Mouse (Mus musculus) kidney, embryonic 16.5 days (tissue): ENCODE results near the gene Brms1l. TPM values are rescaled to one million over a fixed set of nuclear protein-coding genes. Genes with fewer than 3 reads are reported as not detected.

ENCODE experiments used
- ATAC-seq: fragments of 200-750 bp; cut with Nextera tagmentation; 2 replicates; pipeline ENCODE4 v1.8.0; 2017; ENCODE audit warnings: moderate TSS enrichment; ENCODE audit not compliant: low FRiP score, low TSS enrichment
- H3K27ac ChIP-seq: fragments of 300-500 bp; sonication (generic); 2 replicates; pipeline ENCODE4 v1.5.1; 2014; ENCODE audit warnings: low read length
- H3K27me3 ChIP-seq: fragments of 300-500 bp; sonication (generic); 2 replicates; pipeline ENCODE4 v1.6.1; 2014; ENCODE audit warnings: low read length, control low read depth, mixed read lengths; ENCODE audit not compliant: insufficient read depth
- H3K36me3 ChIP-seq: fragments of 300-500 bp; sonication (generic); 2 replicates; pipeline ENCODE4 v1.6.1; 2014; ENCODE audit warnings: low read length, control low read depth, mixed read lengths; ENCODE audit not compliant: insufficient read depth
- H3K4me1 ChIP-seq: fragments of 300-500 bp; sonication (generic); 2 replicates; pipeline ENCODE4 v1.6.1; 2014; ENCODE audit warnings: low read length, control low read depth, mixed read lengths; ENCODE audit not compliant: insufficient read depth
- H3K4me2 ChIP-seq: fragments of 300-500 bp; sonication (generic); replicated peaks from 2 replicates; pipeline ENCODE4 v1.6.1; 2014; ENCODE audit warnings: low read depth, low read length
- H3K4me3 ChIP-seq: fragments of 300-500 bp; sonication (generic); 2 replicates; pipeline ENCODE4 v1.5.1; 2014; ENCODE audit warnings: mild to moderate bottlenecking, low read length
- H3K9ac ChIP-seq: fragments of 300-500 bp; sonication (generic); replicated peaks from 2 replicates; pipeline ENCODE4 v1.6.1; 2014; ENCODE audit warnings: low read length
- H3K9me3 ChIP-seq: fragments of 300-500 bp; sonication (generic); 2 replicates; pipeline ENCODE4 v1.6.1; 2016; ENCODE audit warnings: low read length, control low read depth
- WGBS: fragments of 180-500 bp; shearing (Covaris S2); extraction: QIAGEN DNeasy Blood & Tissue Kit; methylation state at CpG from one replicate; pipeline ENCODE4 v1.1.7; 2014; 5-methylcytosine and 5-hydroxymethylcytosine counted together
- microRNA-seq: library from miRNA; unstranded; fragments of <30 nt; microRNA quantifications from one replicate; pipeline ENCODE4, GENCODE M21; 2016
- polyA plus RNA-seq: library from polyadenylated mRNA; unstranded; fragments of >200 nt; fragmentation: Nextera tagmentation; extraction: Ambion mirVana; gene quantifications from 2 replicates; pipeline ENCODE4 v1.2.1, GENCODE M21; 2015

Brms1l gene
- polyA plus RNA-seq, 1 experiment from 2014 or later = 40.1 TPM

- no peaks in the 10 kb centered on the region for H3K4me1 ChIP-seq
- no peak for ATAC-seq
- 77% methylated on average over 8 of the region's 8 CpGs for WGBS
Measured at GRCm38 (mm10) chr12:55916250-55916649, 80.1 kb downstream of the Brms1l start.

DNA sequence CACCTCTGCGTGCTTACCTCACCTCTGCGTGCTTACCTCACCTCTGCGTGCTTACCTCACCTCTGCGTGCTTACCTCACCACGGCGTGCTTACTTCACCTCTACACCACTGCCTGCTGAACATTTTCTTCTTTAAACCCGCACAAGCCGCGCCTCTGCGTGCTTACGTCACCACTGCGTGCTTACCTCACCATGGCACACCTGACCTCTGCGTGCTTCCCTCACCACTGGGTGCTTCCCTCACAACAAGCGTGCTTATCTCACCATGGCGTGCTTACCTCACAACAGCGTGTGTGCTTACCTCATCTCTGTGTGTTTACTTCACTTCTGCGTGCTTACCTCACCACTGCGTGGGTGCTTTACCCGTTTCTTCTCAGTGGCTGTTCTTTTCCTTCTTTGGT lies 80.9 kb downstream of the Brms1l start:
- Histone ChIP-seq H3K27me3 (no peaks in the 10 kb centered on the region), H3K9me3 (no peaks in the 10 kb centered on the region), H3K9ac (no peak overlapping the region), H3K27ac (no peak overlapping the region), H3K36me3 (no peaks in the 10 kb centered on the region), H3K4me1 (no peaks in the 10 kb centered on the region), H3K4me2 (no peak overlapping the region), H3K4me3 (no peak overlapping the region)
- WGBS = 90% methylated on average over 19 of the region's 19 CpGs
- ATAC-seq = no peak

More at GRCm38 (mm10) chr12:55916250-55916649, 80.1 kb downstream of the Brms1l start:
- no peaks in the 10 kb centered on the region for H3K36me3 ChIP-seq
- H3K4me3 ChIP-seq = no peak overlapping the region
- no peaks in the 10 kb centered on the region for H3K9me3 ChIP-seq
- H3K4me2 ChIP-seq = no peak overlapping the region
- H3K9ac ChIP-seq = no peak overlapping the region
- H3K27ac ChIP-seq = no peak overlapping the region
- H3K27me3 ChIP-seq = no peaks in the 10 kb centered on the region

Small RNA genes within 50 kb of the gene (microRNA-seq; reads per million reads assigned to microRNA genes)
- gene Gm23394 = not detected

Other genes with a start within 250 kb of the Brms1l start
- gene Insm2, start 236.9 kb upstream of the Brms1l start, polyA plus RNA-seq = 0.26 and 0.40 TPM in 2 replicates
- gene Ralgapa1, start 15.2 kb upstream of the Brms1l start, polyA plus RNA-seq = 10.6 and 13.5 TPM in 2 replicates